Mouse (Mus musculus) yolk sac, embryonic 10.5 days (tissue): Measurements from ENCODE around the gene Rmi2.
A peak's percentile ranks its signal among the peaks of the same experiment; 100 is the strongest.

Experiments
- DNase-seq: peaks from one replicate; pipeline ENCODE4 v3.0.0-alpha.2; 2017; ENCODE audit warnings: low spot score

Rmi2 gene

GRCm38 (mm10) chr16:10866841-10867240 is 32.0 kb downstream of the Rmi2 start:
- no peak for DNase-seq

- DNase-seq, result no peak
Measured at GRCm38 (mm10) chr16:10867501-10867900, 32.6 kb downstream of the Rmi2 start.

GRCm38 (mm10) chr16:10867904-10868440 is 33.1 kb downstream of the Rmi2 start:
- DNase-seq, result peak; percentile 28

- DNase-seq, result no peak
Measured at GRCm38 (mm10) chr16:10870969-10871368, 36.1 kb downstream of the Rmi2 start.

- DNase-seq, result no peak
Measured at GRCm38 (mm10) chr16:10872825-10873360, 38.0 kb downstream of the Rmi2 start.

GRCm38 (mm10) chr16:10873654-10874053 is 38.8 kb downstream of the Rmi2 start:
- DNase-seq, result peak; percentile 63

GRCm38 (mm10) chr16:10878227-10878626 is 43.4 kb downstream of the Rmi2 start:
- DNase-seq, result no peak

- peak; percentile 32 for DNase-seq
Measured at GRCm38 (mm10) chr16:10879467-10879866, 44.6 kb downstream of the Rmi2 start.

- DNase-seq, result no peak
Measured at GRCm38 (mm10) chr16:10881231-10881962, 46.5 kb downstream of the Rmi2 start.

GRCm38 (mm10) chr16:10887436-10887835 is 52.6 kb downstream of the Rmi2 start:
- no peak for DNase-seq

GRCm38 (mm10) chr16:10890363-10890762 is 55.5 kb downstream of the Rmi2 start:
- no peak for DNase-seq

- no peak for DNase-seq
Measured at GRCm38 (mm10) chr16:10893161-10893560, 58.3 kb downstream of the Rmi2 start.

- no peak for DNase-seq
Measured at GRCm38 (mm10) chr16:10895906-10896305, 61.0 kb downstream of the Rmi2 start.

GRCm38 (mm10) chr16:10897372-10897771 is 62.5 kb downstream of the Rmi2 start:
- no peak for DNase-seq

GRCm38 (mm10) chr16:10900736-10901135 is 65.9 kb downstream of the Rmi2 start:
- DNase-seq, result no peak

GRCm38 (mm10) chr16:10901956-10902355 is 67.1 kb downstream of the Rmi2 start:
- no peak for DNase-seq

- no peak for DNase-seq
Measured at GRCm38 (mm10) chr16:10902849-10903248, 68.0 kb downstream of the Rmi2 start.

- peak; percentile 2 for DNase-seq
Measured at GRCm38 (mm10) chr16:10905661-10906113, 70.8 kb downstream of the Rmi2 start.

GRCm38 (mm10) chr16:10910541-10910940 is 75.7 kb downstream of the Rmi2 start:
- DNase-seq, result no peak

- no peak for DNase-seq
Measured at GRCm38 (mm10) chr16:10911061-10911460, 76.2 kb downstream of the Rmi2 start.

GRCm38 (mm10) chr16:10915066-10915465 is 80.2 kb downstream of the Rmi2 start:
- DNase-seq, result no peak

- no peak for DNase-seq
Measured at GRCm38 (mm10) chr16:10916271-10916670, 81.4 kb downstream of the Rmi2 start.

GRCm38 (mm10) chr16:10919856-10920255 is 85.0 kb downstream of the Rmi2 start:
- DNase-seq, result no peak

- DNase-seq, result no peak
Measured at GRCm38 (mm10) chr16:10923561-10923960, 88.7 kb downstream of the Rmi2 start.
